Mouse (Mus musculus) layer of hippocampus, adult 2 months (tissue): Measurements from ENCODE around the gene P4ha2. TPM values are rescaled to one million over a fixed set of nuclear protein-coding genes. Genes with fewer than 3 reads are reported as not detected.
A peak's percentile ranks its signal among the peaks of the same experiment; 100 is the strongest.

Source experiments
- DNase-seq, 2 experiments: peaks; one replicate each; pipeline ENCODE4 v3.0.0; 2022; ENCODE audit warnings: low spot score in 2 of 2
- H3K27ac ChIP-seq: fragments of 200-600 bp; 2 replicates; pipeline ENCODE4 v1.8.1; 2022
- H3K4me3 ChIP-seq: fragments of 200-600 bp; 2 replicates; pipeline ENCODE4 v1.8.1; 2022; ENCODE audit warnings: mild to moderate bottlenecking
- CTCF ChIP-seq: fragments of 200-600 bp; conservative IDR thresholded peaks from 2 replicates; pipeline ENCODE4 v1.8.1; 2022; ENCODE audit warnings: antibody characterized with exemption, mild to moderate bottlenecking, moderate library complexity
- total RNA-seq, 2 experiments: library from RNA; stranded (reverse); gene quantifications; 2 replicates each; pipeline ENCODE4 v1.2.3; 2021

P4ha2 gene
- total RNA-seq, 2 experiments from 2014 or later: 18.6 to 28.7 TPM

GRCm38 (mm10) chr11:54075353-54075752 lies 24.5 kb upstream of the P4ha2 start:
- DNase-seq: no peak
- no peak overlapping the region for H3K4me3 ChIP-seq
- no peak overlapping the region for H3K27ac ChIP-seq
- no peak for TF ChIP-seq CTCF

- Histone ChIP-seq H3K4me3 (no peak overlapping the region), H3K27ac (no peak overlapping the region)
- DNase-seq: no peak
- no peak for TF ChIP-seq CTCF
These were observed 23.8 kb upstream of the P4ha2 start for GRCm38 (mm10) chr11:54076101-54076500.

- TF ChIP-seq CTCF: no peak
- Histone ChIP-seq H3K27ac (no peak overlapping the region), H3K4me3 (no peak overlapping the region)
- no peak for DNase-seq
These were observed 19.5 kb upstream of the P4ha2 start for GRCm38 (mm10) chr11:54080435-54080834.

GRCm38 (mm10) chr11:54082725-54083124 lies 17.2 kb upstream of the P4ha2 start:
- no peak overlapping the region for H3K4me3 ChIP-seq
- H3K27ac ChIP-seq: no peak overlapping the region
- DNase-seq: no peak
- no peak for TF ChIP-seq CTCF

GRCm38 (mm10) chr11:54084976-54085375 lies 14.9 kb upstream of the P4ha2 start:
- TF ChIP-seq CTCF: no peak
- H3K4me3 ChIP-seq: no peak overlapping the region
- peak overlapping the region; percentile 48; the same call in 1 of the 2 replicates for H3K27ac ChIP-seq
- peak in 1 of 2 experiments; percentile 21 for DNase-seq

- DNase-seq: no peak
- TF ChIP-seq CTCF: peak; percentile 25; the same call in 1 of the 2 replicates
- H3K27ac ChIP-seq: no peak overlapping the region
- no peak overlapping the region for H3K4me3 ChIP-seq
These were observed 14.1 kb upstream of the P4ha2 start for GRCm38 (mm10) chr11:54085816-54086215.

- Histone ChIP-seq H3K27ac (no peak overlapping the region), H3K4me3 (no peak overlapping the region)
- no peak for TF ChIP-seq CTCF
- no peak for DNase-seq
These were observed 11.5 kb upstream of the P4ha2 start for GRCm38 (mm10) chr11:54088253-54088946.

- DNase-seq: peak; percentile 63 to 81
- Histone ChIP-seq H3K27ac (no peak overlapping the region), H3K4me3 (no peak overlapping the region)
- peak; percentile 91 for TF ChIP-seq CTCF
These were observed 11.0 kb upstream of the P4ha2 start for GRCm38 (mm10) chr11:54088947-54089317.

GRCm38 (mm10) chr11:54090091-54090879 lies 9.6 kb upstream of the P4ha2 start:
- Histone ChIP-seq H3K4me3 (no peak overlapping the region), H3K27ac (no peak overlapping the region)
- no peak for DNase-seq
- no peak for TF ChIP-seq CTCF

- H3K27ac ChIP-seq: no peak overlapping the region
- TF ChIP-seq CTCF: peak; percentile 30
- DNase-seq: no peak
- H3K4me3 ChIP-seq: no peak overlapping the region
These were observed 8.2 kb upstream of the P4ha2 start for GRCm38 (mm10) chr11:54091726-54092125.

- TF ChIP-seq CTCF: no peak
These were observed 7.7 kb upstream of the P4ha2 start for GRCm38 (mm10) chr11:54092188-54092587.

GRCm38 (mm10) chr11:54093000-54093399 lies 6.9 kb upstream of the P4ha2 start:
- peak; percentile 86 for TF ChIP-seq CTCF
- H3K27ac ChIP-seq: no peak overlapping the region
- DNase-seq: no peak
- no peak overlapping the region for H3K4me3 ChIP-seq

More at GRCm38 (mm10) chr11:54092188-54092587, 7.7 kb upstream of the P4ha2 start:
- no peak for DNase-seq
- Histone ChIP-seq H3K4me3 (no peak overlapping the region), H3K27ac (no peak overlapping the region)
